Mouse (Mus musculus) spleen, adult 12 weeks (tissue): ENCODE results near the gene Usp54.
"Not testable (repeated sequence)": the region's sequence is repeated elsewhere in the genome, so short reads cannot be mapped to it uniquely, and the experiment has no call there.

Source experiments
- DNase-seq: peaks from one replicate; pipeline ENCODE4 v3.0.0; 2022; ENCODE audit warnings: low spot score

Gene Usp54

GRCm38 (mm10) chr14:20609519-20609918 is 31.3 kb downstream of the Usp54 start:
- DNase-seq: no peak

GRCm38 (mm10) chr14:20607396-20608126 is 33.3 kb downstream of the Usp54 start:
- DNase-seq: no peak

DNA sequence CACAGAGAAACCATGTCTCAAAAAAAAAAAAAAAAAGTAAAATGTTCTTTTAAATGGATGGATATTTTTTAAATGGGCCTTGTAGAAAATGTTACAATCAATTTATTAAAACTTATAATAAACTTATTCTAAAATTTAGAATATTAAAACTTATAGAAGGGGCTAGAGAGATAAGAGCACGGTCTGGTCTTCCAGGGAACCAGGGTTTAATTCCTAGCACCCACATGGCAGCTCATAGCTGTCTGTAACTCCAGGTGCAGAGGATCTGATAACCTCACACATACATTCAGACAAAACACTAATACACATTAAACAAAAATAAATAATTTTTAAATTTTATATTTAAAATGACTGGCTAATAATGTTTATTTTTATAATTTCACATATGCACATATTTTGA is 39.6 kb downstream of the Usp54 start:
- no peak for DNase-seq

DNA sequence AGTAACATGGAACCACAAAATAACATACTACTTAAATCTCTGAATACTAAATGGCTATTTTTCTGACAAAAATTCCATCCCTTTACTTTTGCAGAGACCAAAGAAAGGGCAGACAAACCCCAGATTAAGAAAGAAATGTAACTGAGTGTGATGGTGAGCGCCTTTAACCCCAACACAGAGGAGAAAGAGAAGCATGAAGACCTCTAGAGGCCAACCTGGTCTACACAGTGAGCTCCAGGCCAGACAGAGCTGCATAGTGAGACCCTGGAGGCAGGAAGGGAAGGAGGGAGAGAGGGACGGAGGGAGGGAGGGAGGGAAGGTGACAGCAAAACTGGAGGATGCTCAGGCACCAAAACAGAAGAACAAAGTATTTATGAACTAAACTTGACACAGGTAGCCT is 40.7 kb downstream of the Usp54 start:
- no peak for DNase-seq

- no peak for DNase-seq
Measured at GRCm38 (mm10) chr14:20599542-20599941, 41.3 kb downstream of the Usp54 start.

DNA sequence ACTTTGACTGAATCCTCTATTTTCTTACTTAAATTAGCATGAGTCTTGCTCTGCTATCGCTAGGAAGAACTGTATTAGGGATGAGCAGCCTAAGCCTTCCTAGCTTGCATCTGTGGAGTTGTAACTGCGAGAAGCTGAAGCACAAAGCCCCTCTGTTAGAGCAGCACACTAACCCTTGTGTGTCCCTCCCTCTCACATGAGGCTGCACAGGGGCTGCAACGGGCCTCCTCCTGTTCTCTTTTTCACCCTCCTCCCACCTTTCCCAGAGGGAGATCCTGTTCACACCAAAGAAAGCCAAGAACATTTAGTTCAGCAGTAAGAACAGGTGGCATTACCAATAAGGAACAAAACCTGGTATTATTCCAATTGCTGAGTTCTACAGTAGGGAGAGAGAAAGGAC is 45.1 kb downstream of the Usp54 start:
- no peak for DNase-seq

GRCm38 (mm10) chr14:20587458-20587857 is 53.4 kb downstream of the Usp54 start:
- no peak for DNase-seq

DNA sequence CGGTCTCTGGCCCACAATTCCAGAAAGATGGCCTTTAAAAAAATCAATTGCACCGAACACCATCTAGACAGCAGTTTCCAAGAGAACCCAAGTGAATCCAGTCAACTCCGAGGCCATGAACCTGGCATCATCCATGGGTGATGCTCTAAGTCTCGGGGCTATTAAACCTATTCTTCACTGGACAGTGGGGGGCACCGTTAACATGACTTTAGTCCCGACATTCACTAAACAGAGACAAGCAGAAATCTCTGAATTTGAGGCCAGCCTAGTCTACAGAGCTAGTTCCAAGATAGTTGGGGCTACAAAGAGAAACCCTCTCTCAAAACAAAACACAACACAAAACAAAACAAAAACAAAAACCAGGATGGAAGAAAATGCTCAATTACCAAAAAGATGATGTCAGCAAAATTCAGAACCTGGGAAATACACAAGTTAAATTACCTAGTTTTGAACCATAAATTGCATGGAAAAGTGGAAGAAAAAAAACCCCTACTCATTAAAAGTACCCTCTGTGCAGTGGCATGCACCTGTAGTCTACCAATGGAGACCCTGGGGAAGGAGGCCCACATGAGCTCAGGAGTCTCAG is 61.9 kb downstream of the Usp54 start:
- DNase-seq: no peak

- DNase-seq: peak; percentile 49
Measured at GRCm38 (mm10) chr14:20576179-20576578, 64.7 kb downstream of the Usp54 start.

DNA sequence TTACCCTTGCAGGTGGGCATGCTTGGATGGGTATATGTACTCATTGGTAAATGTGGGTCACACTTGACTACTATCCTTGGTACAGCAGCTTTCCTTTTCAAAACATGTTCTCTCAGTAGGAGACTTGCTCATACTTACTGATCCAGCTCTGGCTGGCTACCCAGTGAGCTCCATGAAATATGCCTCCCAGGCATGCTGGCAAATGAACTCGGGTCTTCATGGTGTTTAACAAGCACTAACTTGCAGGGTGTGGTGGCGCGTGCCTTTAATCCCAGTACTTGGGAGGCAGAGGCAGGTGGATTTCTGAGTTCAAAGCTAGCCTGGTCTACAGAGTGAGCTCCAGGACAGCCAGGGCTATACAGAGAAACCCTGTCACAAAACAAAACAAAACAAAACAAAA is 67.7 kb downstream of the Usp54 start:
- not testable (repeated sequence) for DNase-seq

- DNase-seq: no peak
Measured at GRCm38 (mm10) chr14:20565256-20566021, 75.4 kb downstream of the Usp54 start.

- no peak for DNase-seq
Measured at GRCm38 (mm10) chr14:20564692-20565091, 76.2 kb downstream of the Usp54 start.

- DNase-seq: no peak
Measured at GRCm38 (mm10) chr14:20561897-20562296, 79.0 kb downstream of the Usp54 start.

DNA sequence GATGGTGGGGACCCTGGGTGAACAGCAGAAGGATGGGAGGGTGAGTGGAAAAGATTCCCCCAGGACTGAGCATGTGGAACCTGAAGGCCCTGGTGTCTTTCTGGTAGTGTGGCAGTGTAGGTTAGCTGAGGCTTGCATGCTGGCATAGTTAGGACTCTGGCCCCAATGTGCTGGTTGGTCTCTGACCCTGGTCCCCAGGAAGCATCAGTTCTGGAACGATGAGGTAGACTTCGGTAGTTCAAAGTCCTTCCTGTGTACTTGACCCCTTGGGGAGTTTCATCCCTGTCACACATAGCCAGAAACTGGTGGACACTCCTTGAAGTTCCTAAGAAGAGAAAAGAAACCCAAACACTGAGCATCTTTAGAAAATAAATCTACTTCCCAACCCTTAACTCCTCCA is 90.7 kb downstream of the Usp54 start:
- no peak for DNase-seq

- peak; percentile 70 for DNase-seq
Measured at GRCm38 (mm10) chr14:20546415-20546814, 94.4 kb downstream of the Usp54 start, which contains the start of gene Ppp3cb. Gene Ppp3cb (minus strand): TSS chr14:20546573.

- peak; percentile 89 for DNase-seq
Measured at GRCm38 (mm10) chr14:20545529-20546331, 95.1 kb downstream of the Usp54 start.

GRCm38 (mm10) chr14:20544467-20545411 is 96.1 kb downstream of the Usp54 start:
- DNase-seq: no peak

DNA sequence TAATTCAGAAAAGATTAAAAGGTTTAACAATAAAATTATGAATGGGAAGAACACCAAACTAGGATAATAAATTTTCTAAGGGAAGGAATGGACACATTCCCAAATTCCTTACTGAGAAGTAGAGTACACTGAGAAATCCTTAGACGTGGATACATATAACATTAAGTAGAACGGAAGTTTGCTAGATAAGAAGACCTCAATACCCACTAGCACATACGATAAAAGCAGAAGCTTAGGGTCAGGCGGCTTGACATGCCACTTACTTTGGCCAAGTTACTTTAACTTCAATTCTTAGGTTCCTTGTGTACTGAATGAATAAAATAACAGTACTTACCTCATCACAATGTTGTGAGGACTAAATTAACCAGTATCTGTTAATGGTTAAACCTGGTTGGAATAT is 111.2 kb downstream of the Usp54 start:
- no peak for DNase-seq

GRCm38 (mm10) chr14:20520179-20520578 is 120.7 kb downstream of the Usp54 start:
- no peak for DNase-seq

DNA sequence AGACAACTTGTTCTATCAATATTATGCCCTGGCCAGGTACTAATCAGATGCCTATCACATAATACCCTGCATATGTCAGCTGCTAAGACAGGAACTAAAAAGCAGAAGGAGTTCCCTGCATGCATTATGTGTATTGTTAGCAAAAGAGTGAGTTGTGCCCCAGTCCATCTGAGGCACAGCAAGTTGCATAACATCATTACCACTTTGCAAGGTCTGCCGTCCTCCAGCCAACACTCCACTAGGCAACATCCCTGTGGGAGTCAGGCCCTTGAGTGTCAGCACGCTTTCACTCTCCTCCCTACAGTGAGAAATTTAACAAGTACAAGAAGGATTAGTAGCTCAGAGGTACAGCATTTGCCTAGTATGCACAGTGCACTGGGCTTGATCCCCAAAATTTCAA is 132.4 kb downstream of the Usp54 start:
- DNase-seq: no peak

DNA sequence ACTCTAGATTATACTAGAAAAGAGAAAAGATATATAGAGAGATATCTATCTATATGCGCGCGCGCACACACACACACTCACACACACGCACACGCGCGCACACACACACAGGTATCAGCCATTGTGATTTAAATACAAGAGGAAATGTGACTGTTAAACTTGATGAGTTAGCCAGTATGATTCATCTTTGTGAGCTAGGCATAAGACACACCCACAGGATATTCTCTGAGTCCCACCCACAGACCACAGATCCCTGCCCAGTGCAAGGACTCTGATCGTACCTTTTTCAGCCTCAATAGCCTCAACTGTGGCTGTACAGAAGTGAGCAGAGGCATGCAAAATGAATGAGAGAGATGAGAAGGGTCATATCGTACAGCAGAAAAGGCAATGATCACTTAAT is 137.9 kb downstream of the Usp54 start:
- DNase-seq: no peak
